Mouse (Mus musculus): ENCODE data around the gene Alox5ap. TPM values are rescaled to one million over a fixed set of nuclear protein-coding genes. Genes with fewer than 3 reads are reported as not detected.

The Alox5ap gene
- polyA plus RNA-seq, 1 experiment from 2014 or later: 6.3 TPM

- WGBS: 20% methylated on average over 4 of the region's 4 CpGs
- Histone ChIP-seq H3K9ac (ENCODE audit: low read length) (no peak overlapping the region), H3K27me3 (ENCODE audit: control insufficient read depth, insufficient read depth, low read length) (no peaks in the 10 kb centered on the region), H3K27ac (ENCODE audit: low read depth, low read length) (no peak overlapping the region; the same call in 1 of the 2 replicates), H3K36me3 (ENCODE audit: control insufficient read depth, insufficient read depth, low read length) (no peaks in the 10 kb centered on the region), H3K4me3 (ENCODE audit: low read depth, low read length) (no peak overlapping the region), H3K4me2 (no peak overlapping the region), H3K9me3 (ENCODE audit: control insufficient read depth, low read length) (no peaks in the 10 kb centered on the region), H3K4me1 (ENCODE audit: control insufficient read depth, insufficient read depth, low read length) (peaks cover 27% of the 10 kb centered on the region)
- peak; percentile 70 for ATAC-seq (ENCODE audit: low FRiP score)
- DNase-seq (ENCODE audit: low spot score, missing footprints): no peak
These were observed 52.4 kb downstream of the Alox5ap start for GRCm38 (mm10) chr5:149316926-149317325.

- Histone ChIP-seq H3K4me1 (ENCODE audit: control insufficient read depth, insufficient read depth, low read length) (peaks cover 37% of the 10 kb centered on the region), H3K27me3 (ENCODE audit: control insufficient read depth, insufficient read depth, low read length) (no peaks in the 10 kb centered on the region), H3K9me3 (ENCODE audit: control insufficient read depth, low read length) (no peaks in the 10 kb centered on the region), H3K27ac (ENCODE audit: low read depth, low read length) (peak overlapping the region; percentile 80), H3K4me2 (peak overlapping the region; percentile 39), H3K9ac (ENCODE audit: low read length) (peak overlapping the region; percentile 59; the same call in 1 of the 2 replicates), H3K4me3 (ENCODE audit: low read depth, low read length) (no peak overlapping the region), H3K36me3 (ENCODE audit: control insufficient read depth, insufficient read depth, low read length) (no peaks in the 10 kb centered on the region)
- DNase-seq (ENCODE audit: low spot score, missing footprints): no peak
- no peak for ATAC-seq (ENCODE audit: low FRiP score)
- WGBS: 34% methylated on average over 9 of the region's 9 CpGs
These were observed 55.3 kb downstream of the Alox5ap start for GRCm38 (mm10) chr5:149319874-149320323.

- Histone ChIP-seq H3K4me2 (peak overlapping the region; percentile 39), H3K27ac (ENCODE audit: low read depth, low read length) (peak overlapping the region; percentile 80), H3K4me3 (ENCODE audit: low read depth, low read length) (0 out of 2 replicates have a peak overlapping the region, but pooled peaks have one; percentile 11), H3K36me3 (ENCODE audit: control insufficient read depth, insufficient read depth, low read length) (no peaks in the 10 kb centered on the region), H3K27me3 (ENCODE audit: control insufficient read depth, insufficient read depth, low read length) (no peaks in the 10 kb centered on the region), H3K4me1 (ENCODE audit: control insufficient read depth, insufficient read depth, low read length) (peaks cover 37% of the 10 kb centered on the region), H3K9me3 (ENCODE audit: control insufficient read depth, low read length) (no peaks in the 10 kb centered on the region), H3K9ac (ENCODE audit: low read length) (peak overlapping the region; percentile 59)
- peak; percentile 82 for ATAC-seq (ENCODE audit: low FRiP score)
- peak; percentile 97 for DNase-seq (ENCODE audit: low spot score, missing footprints)
- under 1% methylated on average over 15 of the region's 15 CpGs for WGBS
These were observed 56.2 kb downstream of the Alox5ap start for GRCm38 (mm10) chr5:149320534-149321482.

DNA sequence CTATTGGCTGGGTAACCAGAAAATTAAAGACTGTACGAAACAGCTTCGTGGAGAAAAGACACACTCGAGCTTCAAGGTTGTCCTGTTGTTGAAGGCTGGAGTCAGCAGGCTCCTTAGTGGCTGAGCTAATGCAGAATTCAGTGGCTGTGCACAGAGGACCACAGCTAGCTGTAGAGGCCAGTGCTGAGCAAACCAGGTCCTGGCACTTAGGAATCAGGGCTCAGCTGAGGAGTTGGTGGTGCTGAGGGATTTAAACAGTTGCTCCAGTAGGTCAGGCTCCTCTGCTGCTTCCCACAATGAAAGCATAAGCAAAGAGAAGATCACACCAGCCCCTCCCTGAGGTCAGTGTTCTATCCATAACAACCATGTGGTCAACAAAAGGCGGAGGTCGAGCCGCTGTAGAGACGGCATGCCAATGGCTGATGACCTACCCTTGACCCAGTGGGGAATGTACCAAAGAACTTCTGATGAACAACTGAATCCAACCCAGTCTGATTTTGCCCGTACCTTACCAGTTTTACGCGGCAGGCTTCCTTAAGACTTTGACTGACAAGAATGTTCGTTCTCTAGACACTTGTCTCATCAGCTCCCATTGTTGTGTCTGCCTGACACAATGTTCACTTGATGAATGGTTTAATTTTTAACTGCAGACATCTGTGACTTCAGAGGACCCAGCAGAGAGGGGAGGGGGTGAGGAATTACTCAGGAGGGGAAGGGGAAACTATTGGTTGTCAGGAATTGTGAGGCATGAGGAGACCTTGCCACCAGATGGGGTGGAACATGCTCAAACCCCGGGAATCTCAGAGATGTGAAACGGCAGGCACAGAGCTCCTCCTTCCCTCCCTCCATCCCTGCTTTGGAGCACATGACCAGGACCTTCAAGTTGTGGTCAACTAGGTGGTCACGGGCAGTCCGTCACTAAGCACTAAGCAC is 57.6 kb downstream of the Alox5ap start:
- Histone ChIP-seq H3K36me3 (ENCODE audit: control insufficient read depth, insufficient read depth, low read length) (no peaks in the 10 kb centered on the region), H3K4me1 (ENCODE audit: control insufficient read depth, insufficient read depth, low read length) (peaks cover 33% of the 10 kb centered on the region), H3K9ac (ENCODE audit: low read length) (no peak overlapping the region), H3K27me3 (ENCODE audit: control insufficient read depth, insufficient read depth, low read length) (no peaks in the 10 kb centered on the region), H3K9me3 (ENCODE audit: control insufficient read depth, low read length) (no peaks in the 10 kb centered on the region), H3K4me3 (ENCODE audit: low read depth, low read length) (no peak overlapping the region), H3K27ac (ENCODE audit: low read depth, low read length) (peak overlapping the region; percentile 25; the same call in 1 of the 2 replicates), H3K4me2 (no peak overlapping the region)
- no peak for ATAC-seq (ENCODE audit: low FRiP score)
- WGBS: 70% methylated on average over 15 of the region's 15 CpGs
- DNase-seq (ENCODE audit: low spot score, missing footprints): peak; percentile 90

- Histone ChIP-seq H3K4me3 (ENCODE audit: low read depth, low read length) (no peak overlapping the region), H3K4me1 (ENCODE audit: control insufficient read depth, insufficient read depth, low read length) (peaks cover 30% of the 10 kb centered on the region), H3K9me3 (ENCODE audit: control insufficient read depth, low read length) (no peaks in the 10 kb centered on the region), H3K4me2 (no peak overlapping the region), H3K27me3 (ENCODE audit: control insufficient read depth, insufficient read depth, low read length) (no peaks in the 10 kb centered on the region), H3K9ac (ENCODE audit: low read length) (no peak overlapping the region), H3K36me3 (ENCODE audit: control insufficient read depth, insufficient read depth, low read length) (no peaks in the 10 kb centered on the region), H3K27ac (ENCODE audit: low read depth, low read length) (no peak overlapping the region)
- ATAC-seq (ENCODE audit: low FRiP score): no peak
- DNase-seq (ENCODE audit: low spot score, missing footprints): no peak
- WGBS: 91% methylated on average over 9 of the region's 9 CpGs
These were observed 58.5 kb downstream of the Alox5ap start for GRCm38 (mm10) chr5:149322938-149323553.

- Histone ChIP-seq H3K27ac (ENCODE audit: low read depth, low read length) (no peak overlapping the region), H3K4me3 (ENCODE audit: low read depth, low read length) (no peak overlapping the region), H3K9me3 (ENCODE audit: control insufficient read depth, low read length) (no peaks in the 10 kb centered on the region), H3K36me3 (ENCODE audit: control insufficient read depth, insufficient read depth, low read length) (no peaks in the 10 kb centered on the region), H3K9ac (ENCODE audit: low read length) (no peak overlapping the region), H3K27me3 (ENCODE audit: control insufficient read depth, insufficient read depth, low read length) (no peaks in the 10 kb centered on the region), H3K4me2 (no peak overlapping the region), H3K4me1 (ENCODE audit: control insufficient read depth, insufficient read depth, low read length) (peaks cover 26% of the 10 kb centered on the region)
- 89% methylated on average over 13 of the region's 13 CpGs for WGBS
- DNase-seq (ENCODE audit: low spot score, missing footprints): no peak
- no peak for ATAC-seq (ENCODE audit: low FRiP score)
These were observed 60.2 kb downstream of the Alox5ap start for GRCm38 (mm10) chr5:149324739-149325138.

DNA sequence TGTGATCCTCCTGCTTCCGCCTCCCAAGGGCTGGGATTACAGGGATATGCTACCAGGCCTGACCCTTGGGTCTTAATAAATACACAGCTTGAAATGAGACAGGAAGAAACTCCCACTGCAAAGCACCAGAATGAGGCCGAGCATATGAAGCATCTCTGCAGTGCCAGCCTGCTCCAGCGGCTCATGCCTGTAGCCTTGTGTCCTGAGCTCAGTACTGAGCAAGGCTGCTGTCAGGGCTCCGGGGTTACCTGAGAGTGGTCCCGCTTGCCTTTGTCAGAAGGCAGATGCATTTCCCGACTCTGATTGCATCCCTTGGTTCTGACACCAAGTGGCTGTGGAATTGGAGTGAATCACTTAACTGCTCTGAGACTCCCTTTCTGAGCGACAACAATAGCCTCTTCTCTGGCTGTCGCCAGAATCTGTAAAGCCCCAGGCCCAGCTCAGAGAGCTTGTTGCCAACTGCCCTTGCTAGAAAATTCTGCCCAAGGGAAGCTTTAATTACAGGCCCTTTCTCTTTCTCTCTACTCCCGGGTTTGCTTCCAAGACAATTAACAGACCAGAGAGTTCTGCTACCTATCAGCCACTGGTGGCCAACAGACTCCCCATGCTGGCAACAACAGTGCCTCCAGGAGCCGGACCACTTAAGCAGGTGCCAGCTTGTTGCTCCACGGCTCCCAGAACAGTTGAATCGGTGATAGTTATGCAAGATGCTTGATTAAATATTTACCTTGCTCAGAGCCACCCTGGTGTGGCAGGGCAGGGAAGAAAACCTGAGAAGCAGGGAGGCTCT is 64.7 kb downstream of the Alox5ap start:
- ATAC-seq (ENCODE audit: low FRiP score): no peak
- Histone ChIP-seq H3K4me2 (no peak overlapping the region), H3K4me3 (ENCODE audit: low read depth, low read length) (no peak overlapping the region), H3K4me1 (ENCODE audit: control insufficient read depth, insufficient read depth, low read length) (0 out of 2 replicates have a peak, but pooled peaks cover 2% of the 10 kb centered on the region), H3K27me3 (ENCODE audit: control insufficient read depth, insufficient read depth, low read length) (no peaks in the 10 kb centered on the region), H3K36me3 (ENCODE audit: control insufficient read depth, insufficient read depth, low read length) (no peaks in the 10 kb centered on the region), H3K9ac (ENCODE audit: low read length) (no peak overlapping the region), H3K27ac (ENCODE audit: low read depth, low read length) (no peak overlapping the region), H3K9me3 (ENCODE audit: control insufficient read depth, low read length) (no peaks in the 10 kb centered on the region)
- DNase-seq (ENCODE audit: low spot score, missing footprints): no peak
- 58% methylated on average over 12 of the region's 12 CpGs for WGBS

DNA sequence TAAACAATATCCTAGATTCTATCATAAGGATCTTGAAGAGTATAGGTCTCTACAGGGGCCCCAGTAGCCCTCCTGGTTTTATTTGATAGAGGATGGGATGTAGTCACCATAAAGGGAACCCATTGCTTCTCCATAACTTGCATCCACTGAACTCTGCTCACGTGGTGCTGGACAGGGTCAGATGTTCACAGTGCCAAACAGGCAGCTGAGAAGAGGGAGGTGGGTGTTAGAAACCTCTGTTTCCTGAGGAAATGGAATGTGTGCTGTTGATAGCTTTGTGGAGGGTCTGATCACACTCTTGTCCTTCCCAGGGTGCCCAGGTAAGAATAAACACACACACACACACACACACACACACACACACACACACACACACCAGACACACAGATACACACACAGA is 66.0 kb downstream of the Alox5ap start:
- Histone ChIP-seq H3K4me3 (ENCODE audit: low read depth, low read length) (no peak overlapping the region), H3K4me2 (no peak overlapping the region), H3K9me3 (ENCODE audit: control insufficient read depth, low read length) (no peaks in the 10 kb centered on the region), H3K9ac (ENCODE audit: low read length) (no peak overlapping the region), H3K27ac (ENCODE audit: low read depth, low read length) (no peak overlapping the region), H3K27me3 (ENCODE audit: control insufficient read depth, insufficient read depth, low read length) (no peaks in the 10 kb centered on the region), H3K4me1 (ENCODE audit: control insufficient read depth, insufficient read depth, low read length) (0 out of 2 replicates have a peak, but pooled peaks cover 2% of the 10 kb centered on the region), H3K36me3 (ENCODE audit: control insufficient read depth, insufficient read depth, low read length) (no peaks in the 10 kb centered on the region)
- 52% methylated on average over 1 of the region's 1 CpGs for WGBS
- no peak for ATAC-seq (ENCODE audit: low FRiP score)
- no peak for DNase-seq (ENCODE audit: low spot score, missing footprints)

Measured in midbrain, embryonic 11.5 days (tissue).